Mouse (Mus musculus) lung, postnatal 25 days (tissue): ENCODE measurements around the gene Syt3.

ENCODE experiments used
- DNase-seq: peaks from one replicate; pipeline ENCODE4 v3.0.0; 2022; ENCODE audit warnings: low spot score

Gene Syt3

DNA sequence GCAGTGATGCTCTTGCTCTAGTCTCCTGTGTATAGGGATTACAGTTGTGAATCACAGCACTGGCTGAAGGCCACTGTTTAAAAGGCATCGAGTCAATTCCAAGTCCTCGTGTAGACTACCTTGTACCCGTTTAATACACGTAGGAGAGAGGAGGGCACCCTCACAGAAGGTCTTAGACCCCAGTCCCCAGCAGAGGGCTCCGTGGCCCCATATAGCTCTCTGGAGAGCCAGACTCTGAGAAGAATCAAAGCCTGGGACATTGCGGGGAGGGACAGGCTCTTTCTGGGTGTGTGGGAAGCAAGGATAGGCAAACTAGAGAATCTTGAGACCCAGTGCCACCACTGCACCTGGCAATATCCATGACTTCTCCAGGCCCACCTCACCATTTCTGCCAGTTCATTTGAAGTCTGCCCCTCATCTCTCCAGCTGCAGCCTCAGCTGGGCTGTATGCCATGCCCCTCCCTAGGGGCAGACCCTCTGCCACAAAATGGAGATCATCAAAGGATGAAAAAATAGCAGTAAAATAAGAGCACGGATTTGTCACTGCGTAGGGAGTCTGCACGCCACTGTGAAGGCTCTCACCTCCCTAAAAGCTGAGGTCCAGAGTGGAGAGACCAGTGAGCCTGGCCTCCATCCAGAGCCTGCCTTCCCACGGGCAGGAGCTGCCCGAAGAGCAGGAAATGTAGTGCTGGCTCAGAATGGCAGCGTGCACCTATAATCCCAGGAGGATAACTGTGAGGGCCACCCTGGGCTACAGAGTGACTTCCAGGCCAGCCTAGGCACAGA lies 62.4 kb downstream of the Syt3 start:
- no peak for DNase-seq
